Mouse (Mus musculus) gastrocnemius, postnatal 10 days (tissue): ENCODE measurements at regions not wholly inside any gene's neighbourhood (a gene's known extent, or its start where the extent isn't known, plus 50 kb on each side); places are given as distances from the start of the nearest gene placed in this dataset.

ENCODE experiments used
- DNase-seq: peaks from one replicate; pipeline ENCODE4 v3.0.0; 2021; ENCODE audit warnings: mixed read lengths

GRCm38 (mm10) chr4:83986951-83987822 is 461.8 kb downstream of the Ccdc171 start:
- no peak for DNase-seq

GRCm38 (mm10) chr4:83987846-83988245 is 462.5 kb downstream of the Ccdc171 start:
- no peak for DNase-seq

- no peak for DNase-seq
These were observed 463.0 kb downstream of the Ccdc171 start for GRCm38 (mm10) chr4:83988314-83988713.

- DNase-seq: no peak
These were observed 465.0 kb downstream of the Ccdc171 start for GRCm38 (mm10) chr4:83990126-83990989.

- no peak for DNase-seq
These were observed 465.9 kb downstream of the Ccdc171 start for GRCm38 (mm10) chr4:83991195-83991594.

GRCm38 (mm10) chr4:83997079-83997478 is 471.7 kb downstream of the Ccdc171 start:
- DNase-seq: no peak

GRCm38 (mm10) chr4:84001645-84002044 is 476.3 kb downstream of the Ccdc171 start:
- DNase-seq: no peak

GRCm38 (mm10) chr4:84004055-84004778 is 478.9 kb downstream of the Ccdc171 start:
- no peak for DNase-seq

- no peak for DNase-seq
These were observed 479.5 kb downstream of the Ccdc171 start for GRCm38 (mm10) chr4:84004786-84005382.

GRCm38 (mm10) chr4:84011941-84012340 is 486.6 kb downstream of the Ccdc171 start:
- DNase-seq: no peak

GRCm38 (mm10) chr4:84015139-84015538 is 489.8 kb downstream of the Ccdc171 start:
- no peak for DNase-seq

GRCm38 (mm10) chr4:84015552-84016169 is 490.3 kb downstream of the Ccdc171 start:
- peak; percentile 34 for DNase-seq

- no peak for DNase-seq
These were observed 492.8 kb downstream of the Ccdc171 start for GRCm38 (mm10) chr4:84018135-84018534.

- peak; percentile 14 for DNase-seq
These were observed 493.4 kb downstream of the Ccdc171 start for GRCm38 (mm10) chr4:84018774-84019173.

- no peak for DNase-seq
These were observed 494.3 kb downstream of the Ccdc171 start for GRCm38 (mm10) chr4:84019500-84020255.

GRCm38 (mm10) chr4:84020692-84021091 is 495.3 kb downstream of the Ccdc171 start:
- DNase-seq: no peak

- DNase-seq: no peak
These were observed 497.0 kb downstream of the Ccdc171 start for GRCm38 (mm10) chr4:84022323-84022722.

GRCm38 (mm10) chr4:84026144-84026543 is 500.8 kb downstream of the Ccdc171 start:
- no peak for DNase-seq

- DNase-seq: no peak
These were observed 502.8 kb downstream of the Ccdc171 start for GRCm38 (mm10) chr4:84028120-84028519.

- DNase-seq: no peak
These were observed 505.6 kb downstream of the Ccdc171 start for GRCm38 (mm10) chr4:84030916-84031315.

- DNase-seq: no peak
These were observed 507.2 kb downstream of the Ccdc171 start for GRCm38 (mm10) chr4:84032505-84032904.
